Mouse (Mus musculus) testis, adult 10 weeks (tissue): ENCODE data around the gene Tnfrsf23. TPM values are rescaled to one million over a fixed set of nuclear protein-coding genes. Genes with fewer than 3 reads are reported as not detected.

ENCODE experiments used
- polyA plus RNA-seq: library from polyadenylated mRNA; stranded (reverse); fragments of 350-450 nt; fragmentation: Illumina TruSeq; extraction: RNeasy Lipid Tissue Mini Kit (QIAGEN cat#74804); gene quantifications from one replicate; pipeline ENCODE4 v1.2.3, GENCODE M21; 2014; ENCODE audit warnings: low read depth, low replicate concordance

Tnfrsf23 gene
- polyA plus RNA-seq, result 0.71 TPM

DNA sequence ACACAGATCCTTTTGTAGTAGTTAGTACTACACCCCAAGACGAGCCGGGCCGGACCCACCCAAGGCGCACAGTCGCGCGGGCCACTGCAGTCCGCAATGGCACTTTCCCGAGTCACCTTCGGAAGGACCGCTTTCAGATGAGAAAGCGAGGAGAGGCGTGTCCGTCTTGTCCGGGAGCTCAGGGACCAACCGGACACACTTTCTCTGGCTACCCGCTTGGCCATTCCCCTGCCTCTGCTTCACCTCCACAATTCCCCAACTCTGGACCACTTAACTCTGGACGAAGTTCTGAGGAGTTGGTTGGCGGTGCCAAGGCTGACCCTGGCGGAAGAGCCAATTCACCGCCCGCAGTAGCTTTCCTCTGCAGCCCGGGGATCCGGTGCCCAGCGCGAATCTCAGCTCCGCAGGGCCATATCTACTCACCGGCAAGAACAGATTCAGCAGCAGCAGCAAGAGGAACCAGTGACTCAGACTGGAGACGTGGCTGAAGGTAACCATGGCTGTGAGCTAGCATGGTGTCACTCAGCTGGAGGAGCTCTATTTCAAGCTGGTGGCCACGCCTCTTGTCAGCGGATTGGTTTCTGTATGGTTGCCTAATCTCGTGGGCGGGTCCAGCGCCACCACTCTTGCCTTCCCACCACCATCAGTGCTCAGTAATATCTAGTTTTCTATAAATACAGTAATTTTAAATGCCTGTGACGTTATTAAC is at the start of gene Tnfrsf23:
TSS of gene Tnfrsf23 (minus strand) at position 514 of the 709 bp plus-strand sequence.

DNA sequence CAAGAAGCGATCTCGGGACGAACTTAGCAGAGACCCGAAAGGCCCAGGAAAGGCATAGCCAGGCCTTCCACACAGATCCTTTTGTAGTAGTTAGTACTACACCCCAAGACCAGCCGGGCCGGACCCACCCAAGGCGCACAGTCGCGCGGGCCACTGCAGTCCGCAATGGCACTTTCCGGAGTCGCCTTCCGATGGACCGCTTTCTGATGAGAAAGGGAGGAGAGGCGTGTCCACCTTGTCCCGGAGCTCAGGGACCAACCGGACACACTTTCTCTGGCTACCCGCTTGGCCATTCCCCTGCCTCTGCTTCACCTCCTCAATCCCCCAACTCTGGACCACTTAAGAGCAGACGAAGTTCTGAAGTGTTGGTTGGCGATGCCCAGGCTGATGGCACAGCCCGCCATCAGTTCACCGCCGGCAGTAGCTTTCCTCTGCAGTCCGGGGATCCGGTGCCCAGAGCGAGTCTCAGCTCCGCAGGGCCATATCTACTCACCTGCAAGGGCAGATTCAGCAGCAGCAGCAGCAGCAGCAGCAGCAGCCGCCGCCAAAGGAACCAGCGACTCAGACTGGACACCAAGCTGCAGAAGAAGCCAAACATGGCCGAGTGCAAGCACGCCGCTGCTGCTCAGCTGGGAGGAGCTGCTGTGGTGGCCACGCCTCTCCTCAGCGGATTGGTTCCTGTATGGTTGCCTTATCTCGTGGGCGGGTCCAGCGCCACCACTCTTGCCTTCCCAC is 36.5 kb downstream of the Tnfrsf23 start, which contains the start of gene Tnfrsf22:
TSS of gene Tnfrsf22 (minus strand) at position 628 of the 735 bp plus-strand sequence.

DNA sequence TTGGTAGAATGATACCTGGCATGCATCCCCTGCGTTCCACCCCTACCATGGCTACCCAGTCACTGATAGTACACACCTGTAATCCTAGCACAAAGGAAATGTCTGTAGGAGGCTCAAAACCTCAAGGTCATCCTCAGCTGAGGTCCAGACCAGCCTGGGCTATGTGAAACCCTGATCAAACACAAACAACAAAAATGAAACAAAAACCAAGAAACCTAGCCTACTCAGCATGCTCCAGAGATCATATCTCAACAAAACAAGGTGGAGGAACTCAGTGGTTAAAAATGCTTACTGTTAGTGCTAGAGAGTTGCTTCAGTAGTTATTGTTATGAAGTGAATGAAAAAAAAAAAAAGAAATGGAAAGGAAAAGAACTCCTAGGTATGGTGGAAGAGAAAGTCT is 57.1 kb downstream of the Tnfrsf23 start, which contains the start of gene Tnfrsf26:
TSS of gene Tnfrsf26 (minus strand) at position 183 of the 400 bp plus-strand sequence.

Other genes with a start within 250 kb of the Tnfrsf23 start
- 5.7 TPM for gene Cdkn1c, start 224.8 kb downstream of the Tnfrsf23 start, polyA plus RNA-seq
- gene Slc22a18, start 212.1 kb downstream of the Tnfrsf23 start, polyA plus RNA-seq, result 0.39 TPM
- gene Phlda2, start 182.7 kb downstream of the Tnfrsf23 start, polyA plus RNA-seq, result not detected
- 131 TPM for gene Nap1l4, start 136.8 kb downstream of the Tnfrsf23 start, polyA plus RNA-seq
- 20.1 TPM for gene Cars, start 85.8 kb downstream of the Tnfrsf23 start, polyA plus RNA-seq
- 0.06 TPM for gene Tnfrsf26, start 57.1 kb downstream of the Tnfrsf23 start, polyA plus RNA-seq
- gene Tnfrsf22, start 36.2 kb downstream of the Tnfrsf23 start, polyA plus RNA-seq, result 1.5 TPM
- gene Osbpl5, start 71.1 kb upstream of the Tnfrsf23 start, polyA plus RNA-seq, result 0.74 TPM
- gene Mrgprg, start 81.1 kb upstream of the Tnfrsf23 start, polyA plus RNA-seq, result not detected
- gene Mrgpre, start 98.6 kb upstream of the Tnfrsf23 start, polyA plus RNA-seq, result not detected
- 8.1 TPM for gene Nadsyn1, start 137.0 kb upstream of the Tnfrsf23 start, polyA plus RNA-seq
- 3.3 TPM for gene Dhcr7, start 137.3 kb upstream of the Tnfrsf23 start, polyA plus RNA-seq
- gene Gm498, start 181.0 kb upstream of the Tnfrsf23 start, polyA plus RNA-seq, result 142 TPM